Mouse (Mus musculus): ENCODE data around the gene Ddx19b.
A peak's percentile ranks its signal among the peaks of the same experiment; 100 is the strongest.
"Not testable (repeated sequence)": the region's sequence is repeated elsewhere in the genome, so short reads cannot be mapped to it uniquely, and the experiment has no call there.

Gene Ddx19b

GRCm38 (mm10) chr8:111031572-111031971, at the start of gene Ddx19b:
Ddx19b (minus strand) TSS chr8:111031751.
- DNase-seq (ENCODE audit: low read depth): no peak

GRCm38 (mm10) chr8:111079861-111080271, 48.3 kb upstream of the Ddx19b start:
- no peak for DNase-seq (ENCODE audit: low read depth)

GRCm38 (mm10) chr8:111079461-111079860, 47.9 kb upstream of the Ddx19b start:
- DNase-seq (ENCODE audit: low read depth): no peak

- DNase-seq (ENCODE audit: low read depth): no peak
These were observed 44.4 kb upstream of the Ddx19b start for GRCm38 (mm10) chr8:111075926-111076325.

GRCm38 (mm10) chr8:111068660-111069059, 37.1 kb upstream of the Ddx19b start:
- DNase-seq (ENCODE audit: low read depth): not testable (repeated sequence)

GRCm38 (mm10) chr8:111067439-111067838, 35.9 kb upstream of the Ddx19b start:
- no peak for DNase-seq (ENCODE audit: low read depth)

GRCm38 (mm10) chr8:111066308-111066707, 34.8 kb upstream of the Ddx19b start:
- DNase-seq (ENCODE audit: low read depth): no peak

GRCm38 (mm10) chr8:111062893-111063292, 31.3 kb upstream of the Ddx19b start:
- DNase-seq (ENCODE audit: low read depth): no peak

GRCm38 (mm10) chr8:111062072-111062757, 30.7 kb upstream of the Ddx19b start:
- peak; percentile 65 for DNase-seq (ENCODE audit: low read depth)

GRCm38 (mm10) chr8:111061688-111062071, 30.1 kb upstream of the Ddx19b start:
- DNase-seq (ENCODE audit: low read depth): no peak

GRCm38 (mm10) chr8:111058946-111059572, 27.5 kb upstream of the Ddx19b start:
- no peak for DNase-seq (ENCODE audit: low read depth)

GRCm38 (mm10) chr8:111056691-111057293, 25.2 kb upstream of the Ddx19b start:
- no peak for DNase-seq (ENCODE audit: low read depth)

GRCm38 (mm10) chr8:111056158-111056663, 24.7 kb upstream of the Ddx19b start, which contains the start of gene Exosc6:
Exosc6 (plus strand) TSS chr8:111056339.
- peak; percentile 74 for DNase-seq (ENCODE audit: low read depth)

- DNase-seq (ENCODE audit: low read depth): no peak
These were observed 24.1 kb upstream of the Ddx19b start for GRCm38 (mm10) chr8:111055661-111056060.

GRCm38 (mm10) chr8:111055031-111055634, 23.6 kb upstream of the Ddx19b start:
- no peak for DNase-seq (ENCODE audit: low read depth)

GRCm38 (mm10) chr8:111053827-111054518, 22.4 kb upstream of the Ddx19b start:
- no peak for DNase-seq (ENCODE audit: low read depth)

- no peak for DNase-seq (ENCODE audit: low read depth)
These were observed 17.6 kb upstream of the Ddx19b start for GRCm38 (mm10) chr8:111049106-111049505.

GRCm38 (mm10) chr8:111048694-111049093, 17.1 kb upstream of the Ddx19b start:
- DNase-seq (ENCODE audit: low read depth): no peak

GRCm38 (mm10) chr8:111044003-111044734, 12.6 kb upstream of the Ddx19b start:
- no peak for DNase-seq (ENCODE audit: low read depth)

- DNase-seq (ENCODE audit: low read depth): no peak
These were observed 11.0 kb upstream of the Ddx19b start for GRCm38 (mm10) chr8:111042546-111042945.

GRCm38 (mm10) chr8:111036591-111036990, 5.0 kb upstream of the Ddx19b start:
- no peak for DNase-seq (ENCODE audit: low read depth)
